Mouse (Mus musculus) large intestine, adult 2 months (tissue): ENCODE results near the gene Sox3. TPM values are rescaled to one million over a fixed set of nuclear protein-coding genes. Genes with fewer than 3 reads are reported as not detected.

Experiments used
- DNase-seq: peaks from one replicate; pipeline ENCODE4 v3.0.0-alpha.2; 2012; ENCODE audit warnings: low read depth, low spot score
- WGBS: fragments of 180-500 bp; shearing (Covaris S2); methylation state at CpG from one replicate; pipeline ENCODE4 v1.1.7; 2018; 5-methylcytosine and 5-hydroxymethylcytosine counted together
- polyA plus RNA-seq: library from polyadenylated mRNA; depleted of rRNA; stranded (reverse); fragments of >200 nt; gene quantifications from 2 replicates; pipeline ENCODE4 v1.2.3, GENCODE M21; 2012; rRNA removed

The Sox3 gene
- polyA plus RNA-seq: not detected in 2 replicates

DNA sequence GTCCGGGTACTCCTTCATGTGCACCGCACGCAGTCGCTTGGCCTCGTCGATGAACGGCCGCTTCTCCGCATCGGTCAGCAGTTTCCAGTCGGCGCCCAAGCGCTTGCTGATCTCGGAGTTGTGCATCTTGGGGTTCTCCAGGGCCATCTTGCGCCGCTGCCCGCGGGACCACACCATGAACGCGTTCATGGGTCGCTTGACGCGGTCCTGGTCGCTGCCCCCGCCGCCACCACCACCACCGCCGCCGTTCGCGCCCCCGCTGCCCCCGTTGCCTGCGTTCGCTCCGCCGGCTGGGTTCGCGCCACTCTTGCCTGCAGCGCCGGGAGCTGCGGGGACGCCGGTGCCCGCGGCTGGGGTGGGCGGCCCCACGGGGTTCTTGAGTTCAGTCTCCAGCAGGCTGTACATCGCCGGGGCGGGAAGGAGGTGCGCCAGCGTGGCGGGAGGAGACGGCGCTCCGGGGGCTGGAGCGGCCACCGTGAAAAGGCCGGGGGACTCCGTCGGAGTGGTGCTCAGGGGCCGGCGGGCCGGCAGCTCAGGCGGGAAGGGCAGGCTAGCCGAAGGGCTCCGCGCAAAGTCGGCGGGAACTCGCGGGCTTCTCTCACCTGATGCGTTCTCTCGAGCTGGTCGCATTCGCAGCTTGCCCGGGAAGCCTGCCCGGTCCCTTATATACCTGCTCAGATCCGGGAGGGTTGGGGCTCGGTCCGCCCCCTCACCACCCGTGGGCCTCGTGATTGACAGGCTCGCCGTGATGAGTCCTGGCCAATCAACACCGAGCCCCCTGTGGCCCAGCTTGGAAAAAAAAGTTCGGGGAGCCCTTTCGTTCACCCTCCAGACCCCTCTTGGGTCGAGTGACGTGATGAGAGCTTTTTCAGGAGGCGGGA lies at the start of gene Sox3:
Gene Sox3, minus strand, starts transcription at position 630 of the 881 bp plus-strand sequence.
- 23% methylated on average over 92 of the region's 92 CpGs for WGBS
- no peak for DNase-seq

DNA sequence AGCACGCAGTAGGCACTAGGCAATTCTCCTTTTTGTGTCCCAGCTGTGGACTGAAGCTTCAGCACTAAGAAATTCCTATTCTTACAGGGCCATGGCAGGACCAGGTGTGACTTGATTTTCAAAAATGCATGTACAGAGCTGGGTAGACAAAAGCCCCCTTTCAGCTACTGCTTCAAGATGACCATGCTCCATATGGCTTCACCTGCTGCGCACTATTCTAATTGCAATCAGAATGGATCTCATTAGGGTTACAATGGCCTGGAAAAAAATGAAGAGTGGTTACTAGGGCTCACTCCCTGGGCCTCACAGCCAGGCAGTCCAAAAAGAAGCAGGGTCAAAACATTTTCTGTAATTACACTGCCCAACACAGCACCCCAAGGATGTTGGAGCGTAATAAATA lies 47.0 kb upstream of the Sox3 start:
- 86% methylated on average over 3 of the region's 3 CpGs for WGBS
- no peak for DNase-seq

DNA sequence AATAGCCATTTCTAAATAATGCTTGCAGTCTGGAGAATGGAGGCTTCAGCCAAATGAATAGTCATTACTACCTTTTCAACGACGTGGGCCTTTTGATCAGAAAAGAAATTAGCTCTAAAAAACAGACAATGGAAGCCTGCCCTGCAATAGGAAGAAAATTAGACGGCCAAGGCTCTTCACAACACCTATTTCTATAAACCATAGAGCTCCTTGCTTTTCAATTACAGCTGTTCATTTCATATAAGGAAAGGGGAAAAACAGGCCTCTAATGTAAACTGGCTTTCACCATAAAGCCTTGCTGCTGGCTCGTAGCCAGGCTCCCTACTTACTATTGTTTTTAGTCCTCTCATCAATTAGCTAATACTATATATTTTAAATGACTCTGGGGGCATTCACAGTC lies 6.3 kb upstream of the Sox3 start:
- DNase-seq: no peak
- WGBS: 32% methylated on average over 4 of the region's 4 CpGs

DNA sequence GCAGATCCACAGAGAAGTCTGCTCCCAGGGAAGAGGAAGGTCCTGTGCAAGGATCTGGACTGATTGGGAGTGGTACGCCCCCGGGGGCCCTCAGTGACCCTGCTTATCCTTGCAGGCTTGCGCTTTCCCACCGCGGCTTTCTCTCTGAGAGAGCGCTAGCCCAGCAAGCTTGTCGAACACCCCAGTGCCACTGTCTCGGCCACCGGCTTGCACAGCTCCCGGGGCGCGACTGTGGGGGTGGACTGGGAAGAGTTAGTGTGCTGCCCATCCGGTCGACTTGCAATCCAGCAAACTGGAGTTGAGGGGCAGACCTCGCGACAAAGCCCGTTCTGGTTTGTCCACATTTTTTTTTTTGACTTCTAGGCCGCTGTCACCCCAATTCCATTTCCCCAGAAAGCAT lies 5.4 kb upstream of the Sox3 start:
- WGBS: 18% methylated on average over 18 of the region's 18 CpGs
- DNase-seq: no peak

DNA sequence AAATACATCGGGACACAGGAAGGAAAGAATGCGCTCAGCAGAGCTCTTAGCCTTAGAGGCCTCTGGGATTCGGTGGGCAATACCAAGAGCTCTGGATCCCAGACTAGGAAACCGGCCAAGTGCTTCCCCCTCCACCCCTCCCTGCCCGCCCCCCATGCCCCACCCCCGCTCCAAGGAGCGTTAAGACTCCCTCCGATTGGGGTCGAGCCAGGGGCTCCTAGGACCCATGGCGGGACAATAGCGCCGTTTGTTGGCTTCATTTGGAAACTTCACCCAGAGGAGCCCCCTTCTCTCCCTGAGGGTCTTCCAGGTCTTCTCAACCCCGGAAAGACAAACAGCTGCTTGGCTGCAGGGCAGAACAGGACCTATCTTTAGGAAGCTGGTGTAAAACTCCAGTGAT lies 3.1 kb upstream of the Sox3 start:
- 13% methylated on average over 13 of the region's 13 CpGs for WGBS

DNA sequence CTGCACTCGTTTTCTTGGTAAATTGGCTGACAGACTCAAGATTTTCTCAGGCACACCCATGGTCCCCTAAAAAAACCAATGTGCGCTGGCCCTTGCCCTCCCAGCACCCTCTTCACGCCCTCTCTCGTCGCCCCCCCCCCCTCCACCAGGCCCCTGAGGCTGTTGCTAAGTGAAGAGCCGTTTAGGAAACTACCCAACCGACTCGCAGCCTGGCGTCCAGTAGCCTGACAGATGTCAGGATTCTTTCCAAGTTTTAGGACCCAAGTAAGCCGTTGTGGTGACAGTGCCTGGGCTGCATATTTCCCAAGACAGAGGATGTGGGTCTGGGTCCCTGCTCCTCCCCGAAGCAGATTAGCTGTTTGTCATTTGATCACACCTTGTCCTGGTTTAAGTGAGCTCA lies 2.2 kb upstream of the Sox3 start:
- 19% methylated on average over 11 of the region's 11 CpGs for WGBS
- DNase-seq: no peak

More for the DNA sequence above, 3.1 kb upstream of the Sox3 start:
- no peak for DNase-seq

DNA sequence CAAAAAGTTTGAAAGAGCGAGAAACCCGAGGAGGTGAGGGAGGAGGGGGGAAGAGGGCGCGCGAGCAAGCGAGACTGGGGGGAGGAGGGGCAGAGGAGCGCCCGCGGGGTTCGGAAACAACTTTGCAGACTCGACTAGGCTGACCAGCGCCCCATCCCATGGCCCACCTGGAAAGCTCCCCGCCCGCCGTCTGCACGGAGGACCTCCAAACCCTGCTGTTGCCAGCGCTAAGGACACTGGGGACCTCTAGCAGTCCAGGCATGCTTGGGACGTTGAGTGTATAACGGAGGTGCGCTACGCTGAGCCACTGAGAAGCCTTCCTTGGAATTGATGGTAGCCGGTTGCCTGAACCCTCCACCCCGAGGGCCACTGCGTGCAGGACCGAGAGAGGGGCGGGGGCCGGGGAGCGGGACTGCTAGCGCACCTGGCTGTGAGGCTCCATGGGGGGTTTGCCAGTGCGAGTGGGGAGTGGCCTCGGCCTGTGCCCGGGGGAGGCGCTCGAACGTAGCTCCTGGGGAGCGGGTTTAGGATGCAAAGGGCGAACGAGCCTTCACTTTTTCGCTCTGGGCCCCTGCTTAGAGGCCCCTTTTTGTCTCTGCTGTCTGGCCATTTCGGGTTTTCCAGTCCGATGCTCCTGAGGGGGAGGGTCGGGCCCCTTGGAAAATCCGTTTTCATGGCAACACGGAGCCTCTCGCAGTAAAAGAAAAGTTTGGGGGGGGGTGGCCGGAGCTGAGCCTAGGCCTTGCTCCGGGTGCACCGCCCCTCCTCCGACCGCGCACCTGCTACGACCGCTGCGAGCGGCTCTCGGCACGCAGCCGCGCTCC lies 702 bp upstream of the Sox3 start:
- no peak for DNase-seq
- WGBS: 14% methylated on average over 59 of the region's 59 CpGs

DNA sequence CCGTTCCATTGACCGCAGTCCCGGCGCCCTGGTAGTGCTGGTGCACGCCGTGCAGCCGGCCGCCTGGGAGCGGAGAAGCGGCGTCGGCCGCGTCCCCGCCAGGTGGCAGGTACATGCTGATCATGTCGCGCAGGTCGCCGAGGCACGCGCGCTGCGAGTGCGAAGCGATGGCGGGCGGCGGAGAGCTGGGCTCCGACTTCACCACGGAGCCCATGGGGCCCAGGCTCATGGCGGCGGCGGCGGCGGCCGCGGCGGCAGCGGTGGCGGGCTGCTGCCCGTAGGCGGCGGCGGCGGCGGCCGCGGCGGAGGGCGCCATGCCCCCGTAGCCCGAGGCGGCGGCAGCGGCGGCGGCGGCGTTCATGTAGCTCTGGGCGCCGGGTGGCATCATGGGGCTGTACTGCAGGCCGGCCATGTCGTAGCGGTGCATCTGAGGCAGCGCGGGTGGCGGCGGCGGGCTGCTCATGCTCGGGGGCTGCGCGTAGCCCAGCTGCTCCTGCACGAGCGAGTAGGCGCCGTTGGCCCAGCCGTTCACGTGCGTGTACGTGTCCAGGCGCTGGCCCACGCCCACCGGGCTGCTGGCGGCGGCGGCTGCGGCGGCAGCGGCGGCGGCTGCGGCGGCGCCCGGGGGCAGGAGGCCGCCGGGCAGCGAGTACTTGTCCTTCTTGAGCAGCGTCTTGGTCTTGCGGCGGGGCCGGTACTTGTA lies 981 bp downstream of the Sox3 start:
- WGBS: 28% methylated on average over 96 of the region's 102 CpGs
- no peak for DNase-seq

DNA sequence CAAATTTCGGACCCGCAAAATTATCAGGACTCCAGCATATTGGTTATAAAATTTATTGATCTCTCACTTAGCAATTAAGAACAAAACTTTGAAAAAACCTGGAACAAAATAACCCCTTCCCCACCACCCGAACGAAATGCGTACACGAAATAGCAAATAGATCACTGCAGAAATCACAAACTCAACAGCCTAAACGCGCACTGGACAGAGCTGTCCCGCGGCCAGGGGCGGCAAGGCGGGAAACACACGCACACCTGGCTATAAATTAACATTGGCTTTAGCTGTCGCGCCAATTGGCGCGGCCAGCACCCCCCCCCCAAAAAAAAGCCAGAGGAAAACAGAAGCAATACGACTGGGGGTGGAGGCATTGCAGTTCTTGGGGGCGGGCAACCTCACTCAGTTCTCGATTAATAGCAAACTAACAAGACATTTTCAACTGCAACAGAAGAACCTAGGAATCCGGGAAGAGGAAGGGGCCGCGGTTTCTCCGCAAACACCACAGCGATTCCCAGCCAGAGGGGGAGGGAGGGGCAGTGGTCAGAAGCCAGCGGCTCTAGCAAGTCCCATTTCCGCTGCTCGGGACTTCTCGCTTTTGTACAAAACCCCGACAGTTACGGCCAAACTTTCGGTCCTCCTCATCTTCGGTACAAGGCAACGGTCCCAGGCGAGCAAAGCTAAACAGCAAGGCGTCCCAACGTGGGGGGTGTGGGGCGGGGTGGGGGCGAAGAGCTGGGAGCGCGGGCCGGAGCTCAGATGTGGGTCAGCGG lies 1.7 kb downstream of the Sox3 start:
- 25% methylated on average over 43 of the region's 43 CpGs for WGBS
- no peak for DNase-seq

DNA sequence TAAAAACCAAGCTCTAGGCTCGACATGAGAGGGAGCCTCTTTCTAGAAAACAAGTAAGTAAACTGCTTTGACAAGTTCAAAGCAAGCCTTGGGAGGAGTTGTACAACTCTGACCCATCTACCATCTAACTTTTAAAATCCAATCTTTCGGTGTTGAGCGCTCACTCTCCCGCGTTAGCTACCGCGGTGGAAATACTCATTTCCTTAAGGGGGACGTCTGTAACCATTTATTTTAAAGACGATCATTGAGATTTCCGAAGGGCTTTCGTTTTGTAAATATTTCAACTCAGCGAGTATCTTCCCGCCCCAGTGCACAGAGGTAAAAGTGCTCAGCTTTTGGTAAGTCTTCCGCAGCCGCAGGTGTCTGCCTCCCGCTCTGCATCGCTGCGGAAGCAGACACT lies 2.6 kb downstream of the Sox3 start:
- 13% methylated on average over 18 of the region's 18 CpGs for WGBS
- DNase-seq: no peak

DNA sequence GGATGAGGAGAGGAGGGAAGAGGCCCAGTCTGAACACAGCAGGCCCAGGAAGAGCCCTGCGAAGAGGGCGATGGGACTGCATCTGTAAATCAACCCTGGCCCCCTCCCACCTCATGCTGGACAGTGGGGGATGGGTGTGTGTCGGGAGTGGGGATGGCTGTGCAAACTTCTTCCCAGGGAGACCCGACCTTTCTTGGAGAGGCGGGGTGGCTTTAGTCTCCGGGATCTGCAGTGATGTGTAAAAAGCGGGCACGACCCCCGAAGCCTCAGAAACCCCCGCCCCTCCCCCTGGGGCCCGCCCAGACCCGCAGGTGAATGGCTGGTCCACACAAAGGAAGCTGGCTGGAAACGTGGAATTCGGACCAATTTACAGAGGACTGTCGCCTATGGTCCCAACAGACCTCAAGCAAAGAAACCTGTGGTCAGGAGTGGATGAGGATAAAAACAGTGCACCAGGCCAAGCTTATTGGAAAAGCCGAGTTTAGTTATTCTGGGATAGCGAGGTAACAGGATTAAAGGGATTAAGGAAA lies 3.2 kb downstream of the Sox3 start:
- 13% methylated on average over 17 of the region's 17 CpGs for WGBS
- no peak for DNase-seq
